Mouse (Mus musculus) kidney, adult 2 months (tissue): Measurements from ENCODE around the gene Mb.

ENCODE experiments used
- CTCF ChIP-seq: fragments of 200-500 bp; conservative IDR thresholded peaks from 2 replicates; pipeline ENCODE4 v1.5.1; 2011; ENCODE audit warnings: low read depth, mild to moderate bottlenecking, control low read depth, low read length, moderate library complexity, mixed read lengths; ENCODE audit not compliant: insufficient read depth, insufficient read length
- POLR2A ChIP-seq: fragments of 200-500 bp; IDR thresholded peaks from one replicate; pipeline ENCODE4 v1.6.1; 2011; ENCODE audit warnings: low read depth, low read length, control low read depth

DNA sequence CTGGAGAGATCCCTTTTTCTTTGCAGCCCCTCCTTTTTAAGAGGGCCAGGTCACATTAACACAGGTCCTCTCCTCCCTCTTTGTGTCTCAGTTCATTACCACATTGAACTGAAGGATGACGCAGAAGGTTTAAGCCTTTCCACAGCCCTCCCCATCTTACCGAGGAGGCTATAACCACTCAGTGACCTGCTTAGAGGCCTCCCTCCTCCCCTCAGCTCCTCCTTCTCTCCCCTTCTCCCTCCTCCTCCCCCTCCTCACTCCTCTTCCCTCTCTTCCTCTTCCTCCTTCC, 13.5 kb downstream of the Mb start:
- no peak for TF ChIP-seq CTCF
- TF ChIP-seq POLR2A, result no peak
